Mouse (Mus musculus) midbrain, embryonic 11.5 days (tissue): ENCODE data around the gene Ggact. TPM values are rescaled to one million over a fixed set of nuclear protein-coding genes. Genes with fewer than 3 reads are reported as not detected.

Source experiments
- ATAC-seq: fragments of 200-750 bp; cut with Nextera tagmentation; 2 replicates; pipeline ENCODE4 v1.8.0; 2017; ENCODE audit warnings: moderate TSS enrichment, moderate library complexity; ENCODE audit not compliant: low FRiP score
- DNase-seq: peaks from one replicate; pipeline ENCODE4 v3.0.0; 2015; ENCODE audit warnings: low spot score; ENCODE audit errors: missing footprints
- H3K27ac ChIP-seq: fragments of 300-500 bp; sonication (generic); 2 replicates; pipeline ENCODE4 v1.5.1; 2014; ENCODE audit warnings: low read depth, low read length
- H3K27me3 ChIP-seq: fragments of 300-500 bp; sonication (generic); 2 replicates; pipeline ENCODE4 v1.6.1; 2014; ENCODE audit warnings: mild to moderate bottlenecking, low read length, moderate library complexity, mixed read lengths; ENCODE audit not compliant: control insufficient read depth, insufficient read depth
- H3K36me3 ChIP-seq: fragments of 300-500 bp; sonication (generic); 2 replicates; pipeline ENCODE4 v1.6.1; 2014; ENCODE audit warnings: mild to moderate bottlenecking, low read length, moderate library complexity, mixed read lengths; ENCODE audit not compliant: control insufficient read depth, insufficient read depth
- H3K4me1 ChIP-seq: fragments of 300-500 bp; sonication (generic); 2 replicates; pipeline ENCODE4 v1.6.1; 2014; ENCODE audit warnings: low read length; ENCODE audit not compliant: control insufficient read depth, insufficient read depth
- H3K4me2 ChIP-seq: fragments of 300-500 bp; sonication (generic); 2 replicates; pipeline ENCODE4 v1.6.1; 2014; ENCODE audit warnings: mild to moderate bottlenecking, moderate library complexity
- H3K4me3 ChIP-seq: fragments of 300-500 bp; sonication (generic); 2 replicates; pipeline ENCODE4 v1.5.1; 2014; ENCODE audit warnings: low read depth, low read length
- H3K9ac ChIP-seq: fragments of 300-500 bp; sonication (generic); 2 replicates; pipeline ENCODE4 v1.6.1; 2014; ENCODE audit warnings: low read length
- H3K9me3 ChIP-seq: fragments of 300-500 bp; sonication (generic); 2 replicates; pipeline ENCODE4 v1.6.1; 2016; ENCODE audit warnings: low read length; ENCODE audit not compliant: control insufficient read depth
- WGBS: fragments of 180-500 bp; shearing (Covaris S2); extraction: QIAGEN DNeasy Blood & Tissue Kit; methylation state at CpG from one replicate; pipeline ENCODE4 v1.1.7; 2014; 5-methylcytosine and 5-hydroxymethylcytosine counted together
- polyA plus RNA-seq: library from polyadenylated mRNA; unstranded; fragments of >200 nt; fragmentation: Nextera tagmentation; extraction: Ambion mirVana; gene quantifications from 2 replicates; pipeline ENCODE4 v1.2.1, GENCODE M21; 2014

The Ggact gene
- polyA plus RNA-seq, 1 experiment from 2014 or later = 5.5 TPM

- DNase-seq = no peak
- Histone ChIP-seq H3K27me3 (no peaks in the 10 kb centered on the region), H3K4me1 (no peaks in the 10 kb centered on the region), H3K27ac (no peak overlapping the region), H3K4me2 (no peak overlapping the region), H3K36me3 (no peaks in the 10 kb centered on the region; the same call in 1 of the 2 replicates), H3K9me3 (no peaks in the 10 kb centered on the region), H3K4me3 (no peak overlapping the region), H3K9ac (no peak overlapping the region)
- no peak for ATAC-seq
- WGBS = 80% methylated on average over 5 of the region's 5 CpGs
Observed at GRCm38 (mm10) chr14:122920011-122920410, 6.5 kb upstream of the Ggact start.

GRCm38 (mm10) chr14:122917676-122918075 is 4.1 kb upstream of the Ggact start:
- ATAC-seq = no peak
- H3K9me3 ChIP-seq = no peaks in the 10 kb centered on the region
- no peak overlapping the region for H3K4me2 ChIP-seq
- H3K4me1 ChIP-seq = 0 out of 2 replicates have a peak, but pooled peaks cover 3% of the 10 kb centered on the region
- H3K36me3 ChIP-seq = no peaks in the 10 kb centered on the region
- H3K27me3 ChIP-seq = peaks cover 4% of the 10 kb centered on the region
- no peak overlapping the region for H3K4me3 ChIP-seq
- DNase-seq = no peak
- 92% methylated on average over 1 of the region's 1 CpGs for WGBS
- no peak overlapping the region for H3K27ac ChIP-seq
- no peak overlapping the region for H3K9ac ChIP-seq

GRCm38 (mm10) chr14:122912812-122913498 is 602 bp downstream of the Ggact start:
- Histone ChIP-seq H3K36me3 (no peaks in the 10 kb centered on the region), H3K27ac (no peak overlapping the region), H3K4me1 (0 out of 2 replicates have a peak, but pooled peaks cover 3% of the 10 kb centered on the region), H3K4me2 (peak overlapping the region; percentile 97), H3K4me3 (peak overlapping the region; percentile 57), H3K27me3 (peaks cover 4% of the 10 kb centered on the region), H3K9ac (peak overlapping the region; percentile 63), H3K9me3 (no peaks in the 10 kb centered on the region)
- ATAC-seq (peak; percentile 79), DNase-seq (peak; percentile 90)
- 1% methylated on average over 57 of the region's 58 CpGs for WGBS

DNA sequence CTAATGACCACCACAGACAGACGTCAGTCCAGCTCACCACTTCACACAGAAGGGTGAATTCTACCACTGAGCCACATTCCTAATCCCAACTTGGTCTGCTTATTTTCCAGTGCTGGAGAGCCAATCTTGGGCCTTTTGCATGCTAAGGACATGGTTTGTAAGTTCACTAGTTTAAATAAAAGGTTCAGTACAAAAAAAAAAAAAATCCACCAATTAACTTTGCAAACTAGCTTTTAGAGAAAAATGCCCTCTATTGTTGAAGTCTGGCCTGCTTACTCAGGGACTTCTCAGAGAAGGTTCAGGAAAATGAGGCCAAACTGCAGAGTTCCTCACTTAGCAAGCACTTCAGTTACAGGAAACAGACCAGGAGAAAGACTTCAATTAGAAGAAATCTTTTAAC is 1.4 kb downstream of the Ggact start:
- peak overlapping the region; percentile 97; the same call in 1 of the 2 replicates for H3K4me2 ChIP-seq
- no peak for DNase-seq
- ATAC-seq = no peak
- H3K4me1 ChIP-seq = 0 out of 2 replicates have a peak, but pooled peaks cover 3% of the 10 kb centered on the region
- no peak overlapping the region for H3K4me3 ChIP-seq
- H3K27ac ChIP-seq = no peak overlapping the region
- H3K36me3 ChIP-seq = no peaks in the 10 kb centered on the region
- H3K27me3 ChIP-seq = peaks cover 4% of the 10 kb centered on the region
- H3K9me3 ChIP-seq = no peaks in the 10 kb centered on the region; the same call in 1 of the 2 replicates
- no peak overlapping the region for H3K9ac ChIP-seq
- 65% methylated on average over 1 of the region's 1 CpGs for WGBS

- ATAC-seq = no peak
Observed at GRCm38 (mm10) chr14:122911265-122911664, 2.3 kb downstream of the Ggact start.

GRCm38 (mm10) chr14:122909368-122910091 is 4.0 kb downstream of the Ggact start:
- ATAC-seq = no peak
- 85% methylated on average over 5 of the region's 5 CpGs for WGBS
- H3K36me3 ChIP-seq = no peaks in the 10 kb centered on the region

More at GRCm38 (mm10) chr14:122911265-122911664, 2.3 kb downstream of the Ggact start:
- no peak overlapping the region for H3K9ac ChIP-seq
- no peak overlapping the region for H3K27ac ChIP-seq
- peaks cover 4% of the 10 kb centered on the region for H3K27me3 ChIP-seq
- H3K36me3 ChIP-seq = no peaks in the 10 kb centered on the region
- no peak overlapping the region for H3K4me2 ChIP-seq
- no peaks in the 10 kb centered on the region; the same call in 1 of the 2 replicates for H3K9me3 ChIP-seq
- DNase-seq = no peak
- H3K4me1 ChIP-seq = 0 out of 2 replicates have a peak, but pooled peaks cover 3% of the 10 kb centered on the region
- H3K4me3 ChIP-seq = no peak overlapping the region

GRCm38 (mm10) chr14:122908075-122908474 is 5.5 kb downstream of the Ggact start:
- Histone ChIP-seq H3K9me3 (no peaks in the 10 kb centered on the region; the same call in 1 of the 2 replicates), H3K4me3 (no peak overlapping the region), H3K4me2 (no peak overlapping the region), H3K27me3 (peaks cover under 1% of the 10 kb centered on the region), H3K36me3 (no peaks in the 10 kb centered on the region), H3K27ac (no peak overlapping the region), H3K9ac (no peak overlapping the region), H3K4me1 (no peaks in the 10 kb centered on the region)
- DNase-seq (no peak), ATAC-seq (no peak)
- WGBS = 93% methylated on average over 4 of the region's 4 CpGs

More at GRCm38 (mm10) chr14:122909368-122910091, 4.0 kb downstream of the Ggact start:
- no peak for DNase-seq
- H3K4me3 ChIP-seq = no peak overlapping the region
- H3K27ac ChIP-seq = no peak overlapping the region
- no peaks in the 10 kb centered on the region; the same call in 1 of the 2 replicates for H3K9me3 ChIP-seq
- peaks cover 4% of the 10 kb centered on the region for H3K27me3 ChIP-seq
- no peak overlapping the region for H3K9ac ChIP-seq
- H3K4me1 ChIP-seq = 0 out of 2 replicates have a peak, but pooled peaks cover 3% of the 10 kb centered on the region
- H3K4me2 ChIP-seq = no peak overlapping the region

GRCm38 (mm10) chr14:122905007-122905406 is 8.6 kb downstream of the Ggact start:
- Histone ChIP-seq H3K9me3 (no peaks in the 10 kb centered on the region; the same call in 1 of the 2 replicates), H3K36me3 (no peaks in the 10 kb centered on the region), H3K27me3 (no peaks in the 10 kb centered on the region), H3K27ac (no peak overlapping the region), H3K9ac (no peak overlapping the region), H3K4me2 (no peak overlapping the region), H3K4me1 (no peaks in the 10 kb centered on the region), H3K4me3 (no peak overlapping the region)
- no peak for DNase-seq
- no peak for ATAC-seq
- 97% methylated on average over 1 of the region's 1 CpGs for WGBS

DNA sequence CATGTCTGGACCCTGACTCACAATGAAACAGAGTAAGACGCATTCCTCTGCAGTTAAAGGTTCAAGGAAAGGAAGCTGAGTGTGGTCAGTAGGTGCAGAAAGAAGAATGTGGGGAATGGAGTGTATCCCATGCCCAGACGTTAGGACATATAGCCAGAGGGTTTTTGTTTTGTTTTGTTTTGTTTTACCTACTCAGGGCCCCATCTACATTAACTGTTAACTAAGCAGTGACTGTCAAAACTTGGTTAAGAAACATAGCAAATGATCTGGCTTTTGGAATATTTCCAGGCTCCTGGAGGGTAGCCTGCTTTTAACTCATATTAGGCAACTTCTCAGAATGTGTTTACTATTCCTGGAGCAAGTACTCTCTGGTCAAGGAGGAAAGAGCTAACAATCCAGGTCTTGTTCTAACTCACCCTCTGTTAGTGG is 9.6 kb downstream of the Ggact start:
- Histone ChIP-seq H3K9ac (no peak overlapping the region), H3K4me3 (no peak overlapping the region), H3K27me3 (no peaks in the 10 kb centered on the region), H3K27ac (no peak overlapping the region), H3K9me3 (no peaks in the 10 kb centered on the region; the same call in 1 of the 2 replicates), H3K4me2 (no peak overlapping the region), H3K36me3 (no peaks in the 10 kb centered on the region), H3K4me1 (no peaks in the 10 kb centered on the region)
- DNase-seq (peak; percentile 53), ATAC-seq (no peak)
- 67% methylated on average over 2 of the region's 2 CpGs for WGBS
